Mouse (Mus musculus) olfactory bulb, adult 2 months (tissue): ENCODE results near the gene Fbn1.

Experiments
- CTCF ChIP-seq: fragments of 200-500 bp; IDR thresholded peaks from 2 replicates; pipeline ENCODE4 v1.5.1; 2012; ENCODE audit warnings: low read depth, mild to moderate bottlenecking, low read length, moderate library complexity; ENCODE audit not compliant: insufficient read depth
- POLR2A ChIP-seq: fragments of 200-500 bp; IDR thresholded peaks from 2 replicates; pipeline ENCODE4 v1.6.1; 2012; ENCODE audit warnings: mild to moderate bottlenecking, low read depth, low read length, moderate library complexity; ENCODE audit not compliant: insufficient read depth

DNA sequence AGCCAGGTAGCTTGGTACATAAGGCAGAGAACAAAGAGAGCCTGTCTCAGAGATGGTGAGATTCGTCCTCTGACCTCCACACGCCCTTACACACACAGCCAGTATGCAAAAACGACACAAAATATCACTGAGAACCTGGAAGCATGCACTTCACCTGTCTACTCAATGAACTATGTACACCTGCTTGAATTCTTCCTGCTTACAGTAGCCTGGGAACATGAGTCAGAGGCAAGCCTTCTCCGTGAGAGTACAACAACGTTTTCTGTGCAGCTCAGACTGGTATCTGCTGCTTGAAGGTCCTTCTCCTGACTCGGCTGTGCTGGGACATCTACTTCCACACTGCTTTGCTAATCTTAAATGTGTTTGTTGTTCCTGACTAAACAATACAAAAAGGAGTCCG is 33.7 kb upstream of the Fbn1 start:
- TF ChIP-seq POLR2A (no peak), CTCF (no peak)
